Mouse (Mus musculus) megakaryocyte, embryonic 14.5 days (primary cell): ENCODE results near the gene 0610010K14Rik.

Experiments
- FLI1 ChIP-seq: IDR thresholded peaks from 2 replicates; pipeline ENCODE4 v1.6.1; 2012; ENCODE audit warnings: low read length, inconsistent platforms, mixed read lengths
- GATA1 ChIP-seq: IDR thresholded peaks from 3 replicates; pipeline ENCODE4 v1.6.1; 2012; ENCODE audit warnings: mixed read lengths, low read length, inconsistent platforms, borderline replicate concordance

- TF ChIP-seq GATA1 (no peak), FLI1 (no peak)
These were observed 19.7 kb downstream of the 0610010K14Rik start for GRCm38 (mm10) chr11:70218039-70218438.
